Mouse (Mus musculus): Measurements from ENCODE around the gene Duoxa2.

DNA sequence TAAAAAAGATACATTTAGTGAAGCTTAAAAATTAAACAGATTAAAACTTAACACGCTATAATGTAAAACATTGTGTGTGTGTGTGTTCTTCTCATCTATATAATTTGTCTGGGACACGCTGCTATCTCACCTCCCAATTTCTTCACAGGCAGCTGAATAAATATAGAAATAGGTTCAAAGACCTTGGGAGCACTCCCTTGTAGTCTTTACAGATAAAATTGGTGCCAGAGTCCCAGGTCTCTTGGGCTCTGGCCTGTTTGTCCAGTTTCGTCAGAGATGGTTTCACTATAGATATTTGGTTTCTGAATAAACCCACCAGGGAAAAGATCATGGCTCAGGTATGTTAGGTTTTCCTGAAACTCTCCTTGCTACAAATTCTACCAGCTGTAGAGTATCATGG, 19.9 kb upstream of the Duoxa2 start:
- TF ChIP-seq ZNF384 (IDR thresholded peaks at IDR 0.05; ENCODE audit: low read depth, low read length) (no peak), MAFK (IDR thresholded peaks at IDR 0.05; ENCODE audit: insufficient read depth, low read depth, low read length) (no peak), ZC3H11A (IDR thresholded peaks at IDR 0.05; ENCODE audit: borderline replicate concordance, low read depth, low read length) (no peak), CHD2 (IDR thresholded peaks at IDR 0.05; ENCODE audit: low read depth, low read length) (no peak)
